Mouse (Mus musculus) hindbrain, postnatal 0 days (tissue): ENCODE results near the gene Cyp4a12a. TPM values are rescaled to one million over a fixed set of nuclear protein-coding genes. Genes with fewer than 3 reads are reported as not detected.
"Not testable (repeated sequence)": the region's sequence is repeated elsewhere in the genome, so short reads cannot be mapped to it uniquely, and the experiment has no call there.

Experiments used
- ATAC-seq: fragments of 200-750 bp; cut with Nextera tagmentation; 2 replicates; pipeline ENCODE4 v1.8.0; 2017; ENCODE audit warnings: mild to moderate bottlenecking, moderate TSS enrichment, moderate library complexity
- DNase-seq: peaks from one replicate; pipeline ENCODE4 v3.0.0-alpha.2; 2015; ENCODE audit warnings: low spot score
- H3K27ac ChIP-seq: fragments of 300-500 bp; sonication (generic); 2 replicates; pipeline ENCODE4 v1.5.1; 2014; ENCODE audit warnings: mild to moderate bottlenecking
- H3K27me3 ChIP-seq: fragments of 300-500 bp; sonication (generic); 2 replicates; pipeline ENCODE4 v1.6.1; 2014; ENCODE audit warnings: low read length, mixed read lengths; ENCODE audit not compliant: insufficient read depth
- H3K36me3 ChIP-seq: fragments of 300-500 bp; sonication (generic); 2 replicates; pipeline ENCODE4 v1.6.1; 2014; ENCODE audit warnings: low read length, mixed read lengths; ENCODE audit not compliant: insufficient read depth
- H3K4me1 ChIP-seq: fragments of 300-500 bp; sonication (generic); 2 replicates; pipeline ENCODE4 v1.6.1; 2014; ENCODE audit warnings: antibody characterized with exemption, low read length, mixed read lengths; ENCODE audit not compliant: insufficient read depth
- H3K4me2 ChIP-seq: fragments of 300-500 bp; sonication (generic); 2 replicates; pipeline ENCODE4 v1.6.1; 2014; ENCODE audit warnings: low read depth, mild to moderate bottlenecking, low read length, moderate library complexity, mixed read lengths
- H3K4me3 ChIP-seq: fragments of 300-500 bp; sonication (generic); 2 replicates; pipeline ENCODE4 v1.5.1; 2014; ENCODE audit warnings: low read length
- H3K9ac ChIP-seq: fragments of 300-500 bp; sonication (generic); replicated peaks from 2 replicates; pipeline ENCODE4 v1.6.1; 2014; ENCODE audit warnings: mild to moderate bottlenecking, low read length, moderate library complexity, mixed read lengths
- H3K9me3 ChIP-seq: fragments of 300-500 bp; sonication (generic); 2 replicates; pipeline ENCODE4 v1.6.1; 2016; ENCODE audit warnings: low read length, mixed read lengths
- CTCF ChIP-seq: IDR thresholded peaks from 2 replicates; pipeline ENCODE4 v1.5.1; 2016; ENCODE audit warnings: antibody characterized with exemption, control low read depth, low read depth
- polyA plus RNA-seq: library from polyadenylated mRNA; unstranded; fragments of >200 nt; fragmentation: Nextera tagmentation; extraction: Ambion mirVana; gene quantifications from 2 replicates; pipeline ENCODE4 v1.2.1, GENCODE M21; 2015
- total RNA-seq: library from RNA; depleted of rRNA; stranded (reverse); fragments of >200 nt; gene quantifications from 2 replicates; pipeline ENCODE4 v1.2.3, GENCODE M21; 2014; rRNA removed

Cyp4a12a gene
- total and polyA plus RNA-seq, 2 experiments from 2014 or later, result not detected

DNA sequence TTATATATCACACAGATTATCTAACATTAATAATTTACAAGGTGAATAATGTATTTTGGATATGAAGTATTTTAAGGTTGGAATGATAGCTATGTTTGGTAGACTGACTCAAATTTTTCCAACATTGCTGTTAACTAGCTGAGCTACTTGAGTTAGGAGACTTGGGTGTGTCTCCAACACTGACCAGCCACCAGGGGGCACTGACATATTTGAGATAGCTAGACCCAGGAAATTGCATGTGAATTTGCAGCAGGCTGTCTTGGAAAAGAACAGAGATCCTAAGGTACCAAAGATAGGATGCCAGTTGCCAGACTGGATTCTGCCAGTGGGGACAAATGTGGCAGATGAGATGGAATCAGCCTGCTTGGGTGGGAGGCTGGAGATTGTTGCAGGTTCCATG lies 69.2 kb downstream of the Cyp4a12a start:
- H3K4me1 ChIP-seq, H3K9me3 ChIP-seq, H3K4me3 ChIP-seq, H3K27ac ChIP-seq, DNase-seq, H3K4me2 ChIP-seq, H3K9ac ChIP-seq, H3K27me3 ChIP-seq, H3K36me3 ChIP-seq, ATAC-seq: not testable (repeated sequence)
- TF ChIP-seq CTCF, result peak; percentile 13; the same call in 1 of the 2 replicates

Other genes with a start within 250 kb of the Cyp4a12a start
- 18.1 and 19.4 TPM in 2 replicates for gene Tal1, start 242.6 kb upstream of the Cyp4a12a start, total RNA-seq
- gene Tal1, start 242.6 kb upstream of the Cyp4a12a start, polyA plus RNA-seq, result 1.1 and 1.6 TPM in 2 replicates
- gene Pdzk1ip1, start 210.3 kb upstream of the Cyp4a12a start, total RNA-seq, result 0.58 and 5.2 TPM in 2 replicates
- gene Pdzk1ip1, start 210.3 kb upstream of the Cyp4a12a start, polyA plus RNA-seq, result 4.2 and 4.9 TPM in 2 replicates
- gene Cyp4x1, start 164.8 kb upstream of the Cyp4a12a start, total RNA-seq, result 20.7 and 25.9 TPM in 2 replicates
- 9.4 and 9.7 TPM in 2 replicates for gene Cyp4x1, start 164.8 kb upstream of the Cyp4a12a start, polyA plus RNA-seq
- not detected in 2 replicates for gene Cyp4a29, start 57.0 kb upstream of the Cyp4a12a start, total RNA-seq
- not detected in 2 replicates for gene Cyp4a29, start 57.0 kb upstream of the Cyp4a12a start, polyA plus RNA-seq
- not detected in 2 replicates for gene Cyp4a12b, start 112.6 kb downstream of the Cyp4a12a start, total RNA-seq
- gene Cyp4a12b, start 112.6 kb downstream of the Cyp4a12a start, polyA plus RNA-seq, result 0.08 TPM in 1 of 2 replicates, not detected in the other
- gene Cyp4a30b, start 153.6 kb downstream of the Cyp4a12a start, total RNA-seq, result not detected in 2 replicates
- not detected in 2 replicates for gene Cyp4a30b, start 153.6 kb downstream of the Cyp4a12a start, polyA plus RNA-seq
- not detected in 2 replicates for gene Cyp4a14, start 197.1 kb downstream of the Cyp4a12a start, total RNA-seq
- gene Cyp4a14, start 197.1 kb downstream of the Cyp4a12a start, polyA plus RNA-seq, result not detected in 2 replicates
- gene Cyp4a10, start 219.2 kb downstream of the Cyp4a12a start, total RNA-seq, result not detected in 2 replicates
- not detected in 2 replicates for gene Cyp4a10, start 219.2 kb downstream of the Cyp4a12a start, polyA plus RNA-seq